Mouse (Mus musculus) frontal cortex, postnatal 14 days (tissue): ENCODE measurements at regions not wholly inside any gene's neighbourhood (a gene's known extent, or its start where the extent isn't known, plus 50 kb on each side); places are given as distances from the start of the nearest gene placed in this dataset.
"Not testable (repeated sequence)": the region's sequence is repeated elsewhere in the genome, so short reads cannot be mapped to it uniquely, and the experiment has no call there.

Experiments
- DNase-seq, 2 experiments: peaks; one replicate each; pipeline ENCODE4 v3.0.0; 2022; ENCODE audit warnings: low spot score in 2 of 2

DNA sequence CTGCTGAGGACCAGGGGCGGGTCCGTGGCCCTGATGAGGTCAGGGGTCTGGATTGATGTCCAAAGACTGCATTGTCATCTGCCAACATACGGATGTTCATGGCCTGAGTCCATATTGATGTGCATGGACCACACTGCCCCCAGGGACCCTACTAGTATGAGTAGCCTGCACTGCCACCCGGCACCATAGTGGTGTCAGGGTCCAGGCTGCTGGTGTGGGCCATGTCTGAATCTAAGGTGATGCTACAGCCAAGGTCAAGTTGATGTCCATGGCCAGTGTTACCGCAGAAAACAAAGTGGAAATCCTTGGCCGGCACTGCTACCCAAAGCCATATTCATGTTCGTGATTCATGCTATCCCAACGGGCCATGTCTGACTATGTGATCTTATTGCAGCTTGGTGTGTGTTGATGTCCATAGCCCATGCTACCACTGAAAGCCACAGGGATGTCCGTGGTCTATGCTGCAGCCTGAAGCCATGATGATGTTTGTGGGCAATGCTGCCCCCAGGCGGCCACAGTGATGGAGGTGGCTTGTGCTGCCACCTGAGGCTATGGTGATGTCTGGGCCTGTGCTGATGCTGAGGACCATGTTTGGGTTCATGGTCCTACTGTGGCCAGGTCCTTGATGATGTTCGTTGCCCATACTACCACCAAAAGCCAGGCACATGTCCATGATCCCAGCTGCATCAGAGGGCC is 130.5 kb downstream of the Iqub start:
- no peak for DNase-seq

- no peak for DNase-seq
Measured at GRCm38 (mm10) chr6:24379859-24380258, 135.0 kb downstream of the Iqub start.

GRCm38 (mm10) chr6:24376728-24377127 is 138.1 kb downstream of the Iqub start:
- DNase-seq, result no peak

- no peak for DNase-seq
Measured at GRCm38 (mm10) chr6:24373161-24373560, 141.7 kb downstream of the Iqub start.

- DNase-seq, result no peak
Measured at GRCm38 (mm10) chr6:24371680-24372079, 143.2 kb downstream of the Iqub start.

DNA sequence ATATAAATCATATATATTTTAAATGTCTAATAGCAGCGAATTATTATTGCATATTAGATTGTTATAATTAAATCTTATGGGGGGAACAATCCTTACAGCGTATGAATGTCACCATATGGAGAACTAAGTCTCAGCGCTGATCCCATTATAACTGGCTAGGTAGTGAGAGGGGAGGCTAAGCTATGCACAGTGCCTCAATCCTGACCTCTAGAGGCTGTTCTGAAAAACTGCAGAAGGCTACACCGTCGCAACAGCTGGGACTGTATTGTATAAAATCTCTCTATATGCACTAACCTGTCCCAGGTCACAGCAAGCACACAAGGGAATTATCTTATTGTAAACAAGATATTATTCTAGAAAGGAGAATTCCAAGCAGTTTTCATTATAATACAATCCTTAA is 164.0 kb downstream of the Iqub start:
- peak in 1 of 2 experiments; percentile 9 for DNase-seq

GRCm38 (mm10) chr6:24348481-24349062 is 166.3 kb downstream of the Iqub start:
- no peak for DNase-seq

DNA sequence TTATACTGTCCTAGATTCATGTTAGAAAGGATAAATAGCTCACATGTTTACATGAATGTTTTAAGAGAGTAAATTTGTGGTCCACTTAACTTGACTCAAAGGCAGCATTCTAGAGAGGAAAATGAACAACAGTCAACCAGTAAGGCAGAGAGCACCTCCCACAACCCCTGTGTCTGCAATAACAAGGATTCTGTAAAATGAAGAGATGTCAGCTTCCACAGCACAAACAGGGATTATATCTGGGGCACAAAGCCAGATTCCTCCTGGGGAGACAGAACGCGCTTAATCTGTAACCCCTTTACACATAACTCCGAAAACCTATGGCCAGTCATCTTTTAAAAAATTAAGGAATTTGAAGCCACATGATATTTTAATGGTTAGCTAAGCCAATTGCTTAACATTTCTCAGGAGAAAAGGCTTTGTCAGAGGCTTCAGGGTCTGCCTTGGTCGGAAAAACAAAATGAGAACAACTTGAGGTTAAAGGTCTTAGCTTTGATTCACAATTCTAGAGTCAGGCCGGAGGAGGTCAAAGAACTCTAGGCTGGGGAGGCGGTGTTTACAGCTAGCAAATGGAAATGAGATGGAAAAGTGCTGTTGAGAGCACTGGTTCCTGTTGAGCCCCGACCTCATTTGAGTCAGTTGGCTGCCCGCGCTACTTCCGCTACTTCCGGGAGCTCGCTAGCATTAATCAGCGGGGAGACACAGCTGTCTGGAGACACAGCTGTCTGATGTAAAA is 167.0 kb downstream of the Iqub start:
- DNase-seq, result no peak

DNA sequence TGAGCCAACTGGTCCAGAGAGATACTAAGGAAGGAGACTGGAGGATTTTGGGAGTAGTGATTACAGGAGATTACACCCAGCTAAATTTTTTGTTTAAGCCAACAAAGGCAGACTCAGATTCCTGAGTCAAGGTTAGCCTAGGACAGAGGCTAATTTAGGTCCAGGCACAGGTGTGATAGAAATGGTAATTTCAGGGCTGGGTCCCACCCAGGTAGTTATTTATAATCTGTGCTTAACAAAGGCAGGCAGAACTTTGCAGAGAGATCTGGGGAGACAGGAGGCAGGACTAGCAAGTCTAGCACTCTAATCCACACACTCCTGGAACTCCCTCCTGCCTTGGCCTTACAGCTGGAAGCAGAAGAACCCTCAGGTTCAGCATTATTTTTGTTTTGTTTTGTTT is 172.4 kb downstream of the Iqub start:
- DNase-seq, result no peak

GRCm38 (mm10) chr6:24342056-24342455 is 172.8 kb downstream of the Iqub start:
- no peak for DNase-seq

DNA sequence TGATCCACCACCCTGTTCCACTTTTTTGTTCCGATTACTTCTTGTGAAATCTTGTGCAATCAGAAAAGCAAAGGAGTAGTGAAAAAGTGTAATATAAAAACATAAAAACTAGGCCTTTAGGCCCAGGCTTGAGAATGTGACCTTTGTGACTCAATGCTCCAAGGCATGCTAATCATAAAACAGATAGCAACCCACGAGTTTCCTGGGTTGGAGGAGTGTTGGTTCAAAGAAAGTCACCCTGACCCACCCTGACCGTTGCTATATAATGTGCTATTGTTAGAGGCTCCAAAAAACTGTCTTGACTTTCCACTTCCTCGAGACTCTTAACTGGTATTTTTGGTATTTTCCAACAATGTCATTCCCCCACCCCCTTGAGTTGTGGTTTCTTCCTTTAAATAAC is 172.2 kb upstream of the Slc13a1 start:
- DNase-seq, result not testable (repeated sequence)

DNA sequence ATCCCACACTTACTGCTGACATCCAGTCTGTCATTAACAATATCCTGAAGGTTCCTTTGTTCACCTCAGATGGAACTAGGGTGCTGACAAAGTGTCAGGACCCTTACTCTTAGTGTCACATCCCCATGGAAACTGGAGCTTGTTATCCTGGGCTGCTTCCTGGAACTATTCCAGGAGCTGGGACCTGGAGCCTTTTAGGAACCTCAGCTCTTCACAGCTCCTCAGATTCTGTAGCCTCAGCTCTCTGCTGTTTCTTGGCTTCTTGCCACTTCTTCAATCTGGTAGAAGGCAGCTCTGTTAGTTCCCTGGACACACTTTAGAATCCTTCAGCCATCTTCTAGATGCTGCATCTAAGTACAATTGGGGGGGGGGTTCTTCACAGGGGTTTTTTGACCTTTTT is 157.3 kb upstream of the Slc13a1 start:
- no peak for DNase-seq

DNA sequence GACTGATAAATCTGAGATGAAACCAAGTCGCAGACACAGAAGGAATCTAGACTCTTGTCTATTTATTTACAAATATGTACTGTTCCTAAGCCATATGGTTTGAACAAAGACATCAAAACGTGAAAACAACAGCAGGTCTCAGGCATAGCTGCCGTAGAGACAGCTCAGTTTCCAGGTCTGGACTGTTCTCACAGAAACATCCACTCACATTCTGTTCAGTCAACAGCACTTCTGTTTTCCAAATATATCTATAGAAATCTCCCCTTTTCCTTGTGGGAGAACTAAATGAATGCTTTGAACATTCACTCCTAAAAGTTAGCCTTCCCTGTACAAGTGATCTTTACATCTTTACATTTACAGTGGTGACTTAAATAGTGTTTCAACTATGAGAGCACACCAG is 156.8 kb upstream of the Slc13a1 start:
- DNase-seq, result no peak

DNA sequence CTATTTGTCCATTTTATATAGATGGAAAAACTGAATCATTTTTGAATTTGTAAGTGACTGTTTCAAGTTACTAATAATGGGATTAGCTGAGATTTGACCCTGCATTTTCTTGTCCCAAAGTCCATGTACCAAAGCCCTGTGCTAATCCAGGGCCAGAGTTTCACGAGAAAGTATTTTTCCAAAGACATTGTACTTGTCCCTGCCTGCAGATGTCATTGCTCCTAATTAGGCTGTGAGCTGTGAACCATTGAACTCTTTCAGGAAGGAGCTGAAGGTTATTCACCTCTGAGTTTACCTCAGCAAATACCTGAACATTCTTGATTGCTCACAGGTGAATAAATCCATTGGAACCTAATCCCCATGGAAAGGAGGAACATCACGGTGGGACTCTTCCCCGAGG is 154.5 kb upstream of the Slc13a1 start:
- DNase-seq, result no peak

DNA sequence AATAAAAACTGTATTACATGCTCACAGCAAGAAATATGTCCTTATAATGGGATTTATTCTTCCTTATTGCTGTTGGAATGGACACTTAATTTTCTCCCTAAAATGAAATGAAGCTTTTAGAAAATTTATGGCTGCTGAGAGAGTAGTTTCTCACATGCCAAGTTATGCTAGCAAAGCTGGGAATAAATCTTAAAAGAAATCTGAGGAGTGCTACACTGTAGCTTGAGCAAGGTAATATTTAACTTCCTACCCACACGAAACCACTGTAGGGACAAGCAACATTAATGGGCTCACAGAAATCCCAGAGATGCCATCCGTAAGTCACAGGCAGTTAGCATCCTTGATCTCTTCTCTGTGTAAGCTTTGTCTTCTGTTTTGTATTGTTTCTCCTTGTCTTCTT is 151.0 kb upstream of the Slc13a1 start:
- no peak for DNase-seq

- DNase-seq, result no peak
Measured at GRCm38 (mm10) chr6:24310675-24311074, 142.8 kb upstream of the Slc13a1 start.

DNA sequence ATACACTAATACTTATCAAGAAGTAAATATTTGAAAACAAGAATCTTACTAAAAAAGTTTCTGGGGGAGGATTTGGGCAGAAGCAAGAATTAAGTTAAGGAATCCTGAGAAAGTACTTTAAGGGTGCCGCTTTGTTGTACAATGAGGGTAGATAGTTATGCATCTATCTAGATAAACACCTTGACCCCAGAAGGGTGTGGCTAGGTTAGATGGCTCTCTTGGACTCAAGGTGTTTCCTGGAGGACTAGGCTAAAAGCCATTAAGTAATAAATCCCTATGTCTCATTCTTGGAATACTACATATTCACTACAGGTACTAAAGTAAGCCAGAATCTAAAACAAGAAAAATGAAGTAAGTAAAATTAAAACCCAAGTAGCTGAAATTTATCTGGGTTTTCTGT is 141.9 kb upstream of the Slc13a1 start:
- DNase-seq, result no peak

GRCm38 (mm10) chr6:24301681-24302080 is 133.8 kb upstream of the Slc13a1 start:
- no peak for DNase-seq

GRCm38 (mm10) chr6:24301146-24301545 is 133.3 kb upstream of the Slc13a1 start:
- DNase-seq, result no peak

- no peak for DNase-seq
Measured at GRCm38 (mm10) chr6:24298562-24299212, 130.8 kb upstream of the Slc13a1 start.

GRCm38 (mm10) chr6:24288757-24289156 is 120.9 kb upstream of the Slc13a1 start:
- DNase-seq, result not testable (repeated sequence)

DNA sequence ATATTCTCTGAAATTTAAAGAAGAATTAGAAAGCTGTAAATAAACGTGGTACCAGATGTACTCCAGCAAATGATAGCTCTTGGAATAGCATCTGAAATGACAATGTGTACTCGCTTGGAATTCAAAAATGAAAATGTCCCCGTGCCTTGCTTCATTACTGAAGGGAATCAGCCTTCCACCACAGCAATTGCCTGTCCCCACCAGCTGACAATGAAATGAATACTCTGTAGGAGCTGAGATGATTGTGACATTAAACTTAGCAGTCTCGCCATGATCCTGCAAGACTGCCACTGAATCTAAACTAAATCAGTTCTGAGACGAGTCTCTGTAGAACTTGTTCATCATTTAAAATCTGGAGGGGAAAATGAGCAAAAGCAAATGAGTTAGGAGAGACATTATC is 104.9 kb upstream of the Slc13a1 start:
- no peak for DNase-seq

DNA sequence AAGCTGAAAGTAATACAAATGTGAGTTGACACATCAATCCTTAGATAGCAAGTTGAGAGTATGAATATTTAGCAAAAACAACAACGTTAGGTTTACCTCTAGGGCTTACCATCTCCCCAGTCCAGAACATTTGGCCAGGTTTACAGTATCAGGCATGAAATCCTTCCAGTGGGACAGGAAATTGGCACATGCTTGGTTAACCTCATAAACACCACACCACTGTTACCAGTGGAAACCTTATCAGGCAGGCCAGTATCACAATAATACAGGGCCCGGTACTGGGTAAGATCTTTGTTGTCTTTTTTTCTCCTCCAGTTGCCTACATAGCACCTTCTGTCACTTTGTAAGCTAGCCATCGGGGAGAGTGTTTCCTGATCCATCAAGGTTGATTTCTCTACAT is 101.7 kb upstream of the Slc13a1 start:
- DNase-seq, result no peak
